Mouse (Mus musculus) embryonic facial prominence, embryonic 15.5 days (tissue): ENCODE measurements around the gene Nup214. TPM values are rescaled to one million over a fixed set of nuclear protein-coding genes. Genes with fewer than 3 reads are reported as not detected.

Source experiments
- ATAC-seq: fragments of 200-750 bp; cut with Nextera tagmentation; 2 replicates; pipeline ENCODE4 v1.8.0; 2017; ENCODE audit warnings: low read depth, moderate TSS enrichment; ENCODE audit not compliant: insufficient number of reproducible peaks, low FRiP score, low TSS enrichment
- H3K27ac ChIP-seq: fragments of 300-500 bp; sonication (generic); replicated peaks from 2 replicates; pipeline ENCODE4 v1.5.1; 2015; ENCODE audit warnings: mild to moderate bottlenecking, inconsistent platforms
- H3K27me3 ChIP-seq: fragments of 300-500 bp; sonication (generic); 2 replicates; pipeline ENCODE4 v1.6.1; 2015; ENCODE audit warnings: inconsistent platforms
- H3K36me3 ChIP-seq: fragments of 300-500 bp; sonication (generic); 2 replicates; pipeline ENCODE4 v1.6.1; 2015; ENCODE audit warnings: mild to moderate bottlenecking, inconsistent platforms
- H3K4me1 ChIP-seq: fragments of 300-500 bp; sonication (generic); 2 replicates; pipeline ENCODE4 v1.6.1; 2015; ENCODE audit warnings: inconsistent platforms
- H3K4me2 ChIP-seq: fragments of 300-500 bp; sonication (generic); replicated peaks from 2 replicates; pipeline ENCODE4 v1.6.1; 2015; ENCODE audit warnings: mild to moderate bottlenecking, inconsistent platforms
- H3K4me3 ChIP-seq: fragments of 300-500 bp; sonication (generic); replicated peaks from 2 replicates; pipeline ENCODE4 v1.5.1; 2015; ENCODE audit warnings: mild to moderate bottlenecking, inconsistent platforms
- H3K9ac ChIP-seq: fragments of 300-500 bp; sonication (generic); 2 replicates; pipeline ENCODE4 v1.6.1; 2015; ENCODE audit warnings: inconsistent platforms
- H3K9me3 ChIP-seq: fragments of 300-500 bp; sonication (generic); replicated peaks from 2 replicates; pipeline ENCODE4 v1.6.1; 2016; ENCODE audit warnings: inconsistent platforms
- WGBS: fragments of 180-500 bp; shearing (Covaris S2); methylation state at CpG from one replicate; pipeline ENCODE4 v1.1.7; 2015; 5-methylcytosine and 5-hydroxymethylcytosine counted together
- polyA plus RNA-seq: library from polyadenylated mRNA; unstranded; fragments of >200 nt; fragmentation: Nextera tagmentation; extraction: Ambion mirVana; gene quantifications from 2 replicates; pipeline ENCODE4 v1.2.1, GENCODE M21; 2015

Gene Nup214
- polyA plus RNA-seq, 1 experiment from 2014 or later, result 86.8 TPM

DNA sequence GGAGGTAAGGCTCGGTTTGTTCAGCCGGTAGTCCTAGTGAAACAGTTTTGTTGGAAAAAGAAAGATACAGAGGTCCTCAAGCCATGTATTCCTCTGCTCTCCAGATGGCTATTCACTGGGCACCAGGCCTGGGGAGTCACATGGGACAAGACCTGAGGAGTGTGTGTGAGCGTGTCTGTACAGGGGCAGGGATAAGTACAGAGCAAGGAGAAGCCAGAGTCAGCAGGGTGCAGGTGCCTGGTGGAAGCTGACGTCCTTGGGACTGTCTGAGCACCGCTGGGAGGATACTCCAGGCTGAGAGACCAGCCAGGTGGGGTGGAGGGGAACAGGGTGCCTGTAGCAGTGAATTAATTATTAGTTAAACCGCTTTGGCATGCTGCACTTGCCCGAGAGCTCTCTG lies 10.7 kb upstream of the Nup214 start:
- H3K9ac ChIP-seq, result no peak overlapping the region
- no peaks in the 10 kb centered on the region for H3K36me3 ChIP-seq
- no peak overlapping the region for H3K4me2 ChIP-seq
- WGBS, result 81% methylated on average over 7 of the region's 7 CpGs
- H3K4me1 ChIP-seq, result no peaks in the 10 kb centered on the region
- 0 out of 2 replicates have a peak overlapping the region, but pooled peaks have one; percentile 18 for H3K27ac ChIP-seq
- H3K4me3 ChIP-seq, result no peak overlapping the region
- ATAC-seq, result no peak
- no peaks in the 10 kb centered on the region for H3K27me3 ChIP-seq
- H3K9me3 ChIP-seq, result no peaks in the 10 kb centered on the region

DNA sequence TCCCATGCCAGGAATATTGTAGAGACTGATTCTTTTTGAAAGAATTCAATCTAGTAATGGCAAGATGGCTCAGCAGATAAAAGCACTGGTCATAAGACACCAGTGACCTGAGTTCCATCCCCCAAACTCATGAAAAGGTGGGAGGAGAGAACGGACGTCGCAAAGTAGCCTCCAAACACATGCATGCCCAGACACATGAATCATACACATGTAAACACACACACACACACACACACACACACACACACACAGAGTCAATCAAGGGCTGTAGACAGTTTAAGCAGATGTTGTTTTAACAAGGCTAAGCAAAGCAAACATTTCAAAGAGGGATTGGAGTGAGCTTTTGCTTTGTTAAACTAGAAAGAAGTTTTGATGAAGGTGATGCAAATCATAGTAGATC lies 10.0 kb upstream of the Nup214 start:
- ATAC-seq, result no peak
- 72% methylated on average over 3 of the region's 3 CpGs for WGBS
- H3K36me3 ChIP-seq, result no peaks in the 10 kb centered on the region; the same call in 1 of the 2 replicates
- no peak overlapping the region for H3K27ac ChIP-seq
- no peak overlapping the region for H3K9ac ChIP-seq
- H3K4me1 ChIP-seq, result no peaks in the 10 kb centered on the region
- no peaks in the 10 kb centered on the region for H3K9me3 ChIP-seq
- no peak overlapping the region for H3K4me3 ChIP-seq
- H3K4me2 ChIP-seq, result no peak overlapping the region
- no peaks in the 10 kb centered on the region for H3K27me3 ChIP-seq

DNA sequence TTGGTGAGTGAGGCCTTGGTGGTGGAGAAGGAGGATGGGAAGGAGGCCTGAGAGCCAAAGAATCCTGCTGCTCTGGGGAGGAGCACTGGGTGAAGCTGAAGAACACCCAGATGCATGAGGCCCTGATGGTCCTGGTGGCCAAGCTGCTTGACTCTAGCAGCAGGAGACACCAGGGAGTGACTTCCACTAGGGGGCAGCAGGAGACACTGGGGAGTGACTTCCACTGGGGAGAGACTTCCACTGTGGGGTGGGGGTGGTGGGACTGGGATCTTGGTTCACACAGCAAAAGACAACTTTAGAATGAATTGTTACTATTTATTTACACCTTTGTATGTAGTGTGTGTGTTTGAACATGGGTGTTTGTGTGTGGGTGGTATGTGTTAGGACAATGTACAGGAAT lies 9.1 kb upstream of the Nup214 start:
- ATAC-seq, result no peak
- Histone ChIP-seq H3K36me3 (peaks cover 4% of the 10 kb centered on the region), H3K27ac (no peak overlapping the region), H3K9ac (no peak overlapping the region), H3K4me1 (no peaks in the 10 kb centered on the region), H3K4me3 (no peak overlapping the region), H3K4me2 (no peak overlapping the region), H3K27me3 (no peaks in the 10 kb centered on the region), H3K9me3 (no peaks in the 10 kb centered on the region)

DNA sequence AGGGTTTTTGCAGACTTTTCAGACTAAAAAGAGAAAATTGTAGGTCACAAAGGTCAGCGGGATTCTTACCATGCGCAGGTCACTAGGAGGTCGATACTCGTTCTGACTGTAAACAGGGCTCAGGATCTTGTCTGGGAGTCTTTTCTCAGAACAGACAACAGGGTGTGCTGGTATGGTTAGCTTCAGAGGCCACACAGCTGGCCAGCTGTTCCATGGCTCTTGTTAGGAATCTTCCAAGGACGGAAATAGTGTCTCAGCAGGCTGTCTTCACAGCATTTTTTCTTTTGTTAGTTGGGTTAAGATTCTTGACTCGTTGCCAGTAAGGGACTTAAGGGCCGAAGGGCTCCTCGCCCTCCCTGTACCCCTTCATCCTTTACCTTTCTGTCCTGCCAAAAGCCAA lies 7.4 kb upstream of the Nup214 start:
- Histone ChIP-seq H3K4me2 (no peak overlapping the region), H3K4me3 (no peak overlapping the region), H3K27ac (no peak overlapping the region), H3K9me3 (no peaks in the 10 kb centered on the region), H3K9ac (no peak overlapping the region), H3K36me3 (peaks cover 13% of the 10 kb centered on the region), H3K27me3 (no peaks in the 10 kb centered on the region), H3K4me1 (no peaks in the 10 kb centered on the region)
- 80% methylated on average over 8 of the region's 8 CpGs for WGBS
- ATAC-seq, result no peak

DNA sequence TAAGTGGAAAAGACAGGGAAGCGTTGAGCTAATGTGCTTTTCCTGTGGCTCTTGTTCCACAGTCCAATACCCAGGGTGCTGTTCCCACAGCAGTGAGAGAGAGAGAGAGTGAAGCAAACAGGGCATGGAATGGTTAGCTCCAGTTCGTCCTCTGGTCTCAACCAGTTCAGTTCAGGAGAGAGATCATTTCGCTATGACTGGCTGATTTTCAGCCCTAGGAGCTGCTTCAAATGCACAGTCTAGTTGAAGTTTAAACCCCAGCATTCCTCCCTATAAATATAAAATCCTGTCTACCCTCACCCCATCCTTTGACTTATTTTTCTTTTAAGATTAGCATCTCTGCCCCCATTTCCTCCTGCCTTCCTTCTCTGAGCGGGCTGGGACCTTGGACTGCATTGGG lies 1.6 kb upstream of the Nup214 start:
- ATAC-seq, result no peak
- H3K4me2 ChIP-seq, result no peak overlapping the region
- no peaks in the 10 kb centered on the region for H3K27me3 ChIP-seq
- H3K9me3 ChIP-seq, result no peaks in the 10 kb centered on the region
- no peak overlapping the region for H3K27ac ChIP-seq
- H3K4me1 ChIP-seq, result peaks cover 17% of the 10 kb centered on the region
- no peak overlapping the region for H3K4me3 ChIP-seq
- peaks cover 27% of the 10 kb centered on the region for H3K36me3 ChIP-seq
- no peak overlapping the region for H3K9ac ChIP-seq
- 87% methylated on average over 4 of the region's 4 CpGs for WGBS

DNA sequence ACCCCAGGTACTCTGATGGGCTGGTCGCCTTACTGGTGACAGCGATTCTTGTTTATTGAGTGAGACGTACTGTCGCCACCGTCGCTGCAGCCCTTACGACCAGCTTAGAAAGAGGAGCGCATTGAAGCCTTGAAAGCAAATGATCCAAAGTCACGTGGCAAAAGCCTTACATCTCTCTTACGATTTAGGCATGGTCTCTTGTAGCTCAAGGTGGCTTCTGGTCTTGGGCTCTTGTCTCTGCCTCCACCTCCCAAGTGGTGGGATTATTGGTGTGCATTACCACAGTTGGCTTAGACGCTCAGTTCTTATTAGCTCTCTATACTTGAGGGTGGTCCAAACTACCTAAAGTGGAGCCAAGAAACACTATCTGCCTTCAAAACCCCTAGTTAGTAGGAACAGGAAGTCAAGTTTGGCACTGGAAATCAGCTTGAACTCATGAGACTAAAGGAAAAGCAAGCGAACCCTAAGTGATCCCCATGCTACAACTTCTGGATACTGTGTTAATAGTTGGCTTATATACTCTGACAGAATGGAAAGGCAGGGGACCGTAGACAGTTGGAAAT lies 654 bp downstream of the Nup214 start:
- Histone ChIP-seq H3K4me2 (peak overlapping the region; percentile 88), H3K27ac (peak overlapping the region; percentile 45), H3K4me3 (peak overlapping the region; percentile 76), H3K9me3 (no peaks in the 10 kb centered on the region), H3K27me3 (no peaks in the 10 kb centered on the region), H3K9ac (peak overlapping the region; percentile 95), H3K4me1 (peaks cover 17% of the 10 kb centered on the region), H3K36me3 (peaks cover 44% of the 10 kb centered on the region)
- WGBS, result 9% methylated on average over 13 of the region's 13 CpGs
- no peak for ATAC-seq

DNA sequence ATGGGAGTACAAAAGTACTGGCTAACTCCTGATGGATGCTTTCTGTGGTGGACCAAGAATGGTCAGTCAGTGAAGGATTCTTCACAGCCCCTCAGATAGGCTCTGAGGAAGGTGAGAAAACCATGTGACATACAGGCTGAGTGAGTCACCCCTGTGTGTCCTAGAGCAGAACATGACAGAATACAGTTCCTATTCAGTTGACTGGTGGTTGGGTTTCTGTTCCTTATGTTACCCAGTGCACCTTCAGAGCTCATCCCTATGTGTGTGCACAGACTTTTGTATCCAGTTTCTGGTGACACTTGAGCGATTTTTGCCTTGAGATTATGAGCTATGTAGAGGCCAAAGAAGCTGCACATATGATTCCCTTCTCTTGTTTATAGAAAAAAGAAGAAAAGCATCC lies 13.5 kb downstream of the Nup214 start:
- Histone ChIP-seq H3K4me1 (no peaks in the 10 kb centered on the region), H3K9me3 (no peaks in the 10 kb centered on the region), H3K36me3 (peaks cover 97% of the 10 kb centered on the region)

DNA sequence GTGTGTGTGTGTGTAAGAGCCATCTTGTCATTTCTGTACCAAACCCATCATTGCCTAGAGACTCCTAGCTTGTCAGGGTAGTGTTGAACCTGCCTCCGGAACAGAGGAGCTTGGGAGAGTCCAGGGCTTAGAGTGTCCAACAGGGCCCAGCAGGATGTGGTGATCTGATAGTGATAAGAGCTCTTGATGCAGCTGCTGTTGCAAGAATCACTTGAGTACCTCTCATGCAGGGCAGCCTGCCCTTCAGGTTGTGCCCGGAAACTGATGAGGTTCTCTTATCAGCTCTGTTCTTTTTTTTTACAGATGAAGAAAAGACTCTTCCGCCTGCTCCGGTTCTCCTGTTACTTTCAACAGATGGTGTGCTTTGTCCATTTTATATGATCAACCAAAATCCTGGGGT lies 16.7 kb downstream of the Nup214 start:
- H3K27ac ChIP-seq, result no peak overlapping the region
- no peaks in the 10 kb centered on the region for H3K27me3 ChIP-seq
- H3K4me2 ChIP-seq, result no peak overlapping the region
- no peak overlapping the region for H3K4me3 ChIP-seq
- no peak for ATAC-seq
- H3K9ac ChIP-seq, result no peak overlapping the region
- H3K36me3 ChIP-seq, result peaks cover 96% of the 10 kb centered on the region
- 97% methylated on average over 4 of the region's 4 CpGs for WGBS
- H3K9me3 ChIP-seq, result no peaks in the 10 kb centered on the region
- no peaks in the 10 kb centered on the region for H3K4me1 ChIP-seq

More for the DNA sequence above, 13.5 kb downstream of the Nup214 start:
- Histone ChIP-seq H3K27ac (no peak overlapping the region), H3K4me3 (no peak overlapping the region), H3K9ac (no peak overlapping the region), H3K27me3 (no peaks in the 10 kb centered on the region), H3K4me2 (no peak overlapping the region)
- 83% methylated on average over 1 of the region's 1 CpGs for WGBS
- no peak for ATAC-seq

DNA sequence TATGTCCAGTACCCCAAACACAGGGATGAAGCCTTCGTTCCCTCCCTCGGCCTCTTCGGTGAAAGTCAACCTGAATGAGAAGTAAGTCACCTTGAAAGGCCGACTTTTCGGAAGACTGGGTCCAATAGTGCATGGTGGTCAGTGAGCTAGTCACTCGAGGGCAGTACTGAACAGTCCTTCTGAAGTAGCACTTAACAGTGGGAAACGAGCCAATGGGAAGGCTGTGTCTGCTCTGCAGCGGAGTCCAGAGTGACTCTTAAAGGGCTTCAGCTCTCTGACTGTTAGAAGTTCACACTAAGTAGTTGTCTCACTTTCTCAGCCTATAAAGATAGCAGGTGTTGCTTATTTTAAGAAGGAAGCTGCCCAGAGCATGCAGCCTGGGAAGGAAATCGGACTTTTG lies 20.7 kb downstream of the Nup214 start:
- ATAC-seq, result no peak
- 93% methylated on average over 9 of the region's 9 CpGs for WGBS
- Histone ChIP-seq H3K9ac (no peak overlapping the region), H3K27ac (no peak overlapping the region), H3K27me3 (no peaks in the 10 kb centered on the region), H3K36me3 (peaks cover 95% of the 10 kb centered on the region), H3K4me2 (no peak overlapping the region), H3K4me3 (no peak overlapping the region), H3K4me1 (no peaks in the 10 kb centered on the region), H3K9me3 (no peaks in the 10 kb centered on the region)

DNA sequence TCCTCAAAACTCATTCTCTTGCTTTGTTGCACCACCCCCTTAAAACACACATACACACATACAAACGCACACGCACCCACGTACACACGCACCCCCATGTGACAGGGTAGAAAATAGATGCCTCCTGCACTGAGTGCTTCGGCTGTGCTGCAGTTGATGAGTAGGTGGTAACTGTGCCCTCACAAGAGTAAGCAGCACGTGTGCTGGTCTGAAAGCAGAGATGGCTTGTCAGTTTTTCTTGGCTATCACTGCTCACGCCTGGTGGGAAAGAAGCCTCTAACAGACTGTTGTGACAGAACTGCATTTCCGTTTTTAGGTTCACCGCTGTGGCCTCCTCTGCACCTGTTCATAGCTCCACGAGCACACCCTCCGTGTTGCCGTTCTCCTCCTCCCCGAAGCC lies 21.8 kb downstream of the Nup214 start:
- Histone ChIP-seq H3K36me3 (peaks cover 91% of the 10 kb centered on the region), H3K4me3 (no peak overlapping the region), H3K4me1 (no peaks in the 10 kb centered on the region), H3K9ac (no peak overlapping the region), H3K27ac (no peak overlapping the region), H3K4me2 (no peak overlapping the region), H3K9me3 (no peaks in the 10 kb centered on the region), H3K27me3 (no peaks in the 10 kb centered on the region)
- WGBS, result 94% methylated on average over 13 of the region's 13 CpGs
- no peak for ATAC-seq

DNA sequence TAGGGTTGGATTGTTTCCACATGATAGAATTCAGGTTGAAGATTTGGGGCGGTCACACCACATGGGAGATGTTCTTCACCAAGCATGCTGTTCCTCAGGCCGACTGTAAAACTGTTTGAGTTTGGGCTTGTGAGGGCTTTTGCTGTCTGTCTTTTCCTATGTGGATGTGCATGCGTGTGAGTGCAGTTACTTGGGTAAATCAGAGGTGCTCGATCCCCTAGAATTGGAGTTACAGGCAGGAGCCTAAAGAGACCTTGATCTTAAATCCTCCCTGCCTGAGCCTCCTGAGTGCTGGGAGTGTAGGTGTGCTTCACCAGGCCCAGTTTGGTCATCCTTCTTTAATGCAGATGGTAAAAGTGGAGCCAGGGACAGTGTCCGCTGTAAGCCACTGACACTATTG lies 23.3 kb downstream of the Nup214 start:
- H3K27me3 ChIP-seq, result no peaks in the 10 kb centered on the region
- WGBS, result 92% methylated on average over 5 of the region's 5 CpGs
- no peaks in the 10 kb centered on the region for H3K4me1 ChIP-seq
- no peak overlapping the region for H3K9ac ChIP-seq
- ATAC-seq, result no peak
- peaks cover 83% of the 10 kb centered on the region for H3K36me3 ChIP-seq
- no peak overlapping the region for H3K4me2 ChIP-seq
- H3K4me3 ChIP-seq, result no peak overlapping the region
- H3K27ac ChIP-seq, result no peak overlapping the region
- no peaks in the 10 kb centered on the region for H3K9me3 ChIP-seq

DNA sequence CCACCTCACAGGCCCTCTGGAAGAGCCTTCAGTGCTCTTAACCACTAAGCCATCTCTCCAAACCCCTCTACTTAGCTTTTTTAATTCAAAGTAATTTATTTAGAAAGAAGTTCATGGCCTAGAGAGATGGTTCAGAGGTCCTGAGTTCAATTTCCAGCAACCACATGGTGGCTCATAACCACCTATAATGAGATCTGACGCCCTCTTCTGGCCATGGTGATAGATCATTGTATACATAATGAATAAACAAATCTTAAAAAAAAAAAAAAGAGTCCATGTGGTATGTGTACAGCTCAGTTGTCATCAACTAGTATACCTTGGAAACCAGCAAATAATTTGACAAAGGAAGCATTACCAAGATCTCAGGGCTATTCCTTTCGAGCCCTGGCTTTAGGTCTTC lies 24.2 kb downstream of the Nup214 start:
- Histone ChIP-seq H3K4me1 (no peaks in the 10 kb centered on the region), H3K27me3 (no peaks in the 10 kb centered on the region), H3K27ac (no peak overlapping the region), H3K4me3 (no peak overlapping the region), H3K36me3 (peaks cover 83% of the 10 kb centered on the region), H3K9ac (no peak overlapping the region), H3K4me2 (no peak overlapping the region), H3K9me3 (no peaks in the 10 kb centered on the region)
- 57% methylated on average over 2 of the region's 2 CpGs for WGBS
- ATAC-seq, result no peak
